Mouse (Mus musculus) embryonic fibroblast, embryonic 13.5 days (primary cell): ENCODE measurements around the gene Hoxa11.

ENCODE experiments used
- CTCF ChIP-seq: IDR thresholded peaks from 2 replicates; pipeline ENCODE4 v1.5.1; 2011; ENCODE audit warnings: mild to moderate bottlenecking, control low read depth, low read length, moderate library complexity, borderline replicate concordance; ENCODE audit not compliant: insufficient read depth
- POLR2A ChIP-seq: IDR thresholded peaks from 2 replicates; pipeline ENCODE4 v1.6.1; 2011; ENCODE audit warnings: low read depth, mild to moderate bottlenecking, control low read depth, low read length, moderate library complexity

- TF ChIP-seq CTCF = no peak
- no peak for TF ChIP-seq POLR2A
Observed at GRCm38 (mm10) chr6:52291021-52291860, 45.6 kb upstream of the Hoxa11 start.
